In the genomic region with DNA sequence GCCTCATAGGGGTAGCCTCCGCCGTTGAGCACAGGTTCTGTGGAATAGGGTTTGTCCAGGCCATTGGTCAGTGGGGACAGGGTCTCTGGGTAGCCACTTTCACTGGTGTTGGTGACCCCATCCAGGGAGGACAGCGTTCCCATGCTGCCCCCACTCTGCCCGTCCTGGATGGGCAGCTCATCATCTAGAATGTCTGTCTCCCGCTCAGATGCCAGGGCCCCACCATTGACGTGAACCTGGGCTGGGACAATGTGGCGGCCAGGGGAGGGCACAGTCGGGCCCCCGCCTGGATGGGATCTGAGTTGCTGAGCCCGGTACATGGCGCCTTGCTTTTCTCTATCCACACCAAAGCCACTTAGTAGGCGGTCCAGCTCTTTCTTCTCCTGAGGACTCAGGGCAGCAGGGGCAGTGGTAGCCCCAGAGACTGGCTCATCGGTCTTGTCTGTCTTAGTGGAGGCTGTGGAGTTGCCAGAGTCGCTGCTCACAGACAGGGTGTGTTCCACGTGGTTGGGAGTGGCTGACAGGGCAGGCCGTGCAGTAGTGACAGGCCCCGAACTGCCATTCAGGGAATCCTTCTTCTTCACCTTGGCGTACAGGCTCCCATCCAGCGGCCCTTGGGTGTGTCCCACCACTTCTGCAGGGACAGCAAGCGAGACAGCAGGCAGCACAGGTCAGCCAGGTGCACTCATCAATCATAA, we compare ENCODE assay signal across 21 mouse cellular contexts.
DNase-seq lines count a peak whose midpoint lies in the region; ATAC-seq and TF ChIP-seq lines count a peak whose summit lies in the region.
"Had no signal": no experiment of that assay in that cellular context is flagged by ENCODE, and none has a peak within 500 bp of the region (broad histone marks: within the 10 kb centered on the region; RNA-seq: fewer than 3 reads in every experiment).

No protein-coding gene starts in this region.

- H3K27ac ChIP-seq in heart, embryonic 10.5 days, result 0 out of 2 replicates have a peak overlapping the region, but pooled peaks have one; percentile 43
- peak overlapping the region; percentile 26; the same call in 1 of the 2 replicates for H3K27ac ChIP-seq in lung, postnatal 0 days (ENCODE audit: low read length)
- peak overlapping the region; percentile 54; the same call in 1 of the 2 replicates for H3K27ac ChIP-seq in olfactory bulb, adult 2 months (ENCODE audit: insufficient read depth, low read depth, low read length)
- H3K27ac ChIP-seq: embryonic facial prominence, embryonic 15.5 days; forebrain, embryonic 10.5 days; hindbrain, embryonic 12.5 days; hindbrain, postnatal 0 days had no signal

- H3K36me3 ChIP-seq in heart, embryonic 10.5 days, result peaks cover 38% of the 10 kb centered on the region
- peaks cover 51% of the 10 kb centered on the region for H3K36me3 ChIP-seq in lung, postnatal 0 days (ENCODE audit: insufficient read depth, low read length)
- H3K36me3 ChIP-seq: G1E had no signal

- TF ChIP-seq EP300 in lung, postnatal 0 days (IDR thresholded peaks at IDR 0.05), result no peak

- intact Hi-C loops in heart, postnatal 14 days (cut with DNase I), result no loop called here

- DNase-seq in heart, embryonic 10.5 days (ENCODE audit: low spot score), result no peak
- DNase-seq in heart, postnatal 14 days, result no peak
- DNase-seq in lung, postnatal 0 days (ENCODE audit: low spot score), result no peak
- DNase-seq in lung, adult 18-20 months, result no peak
- DNase-seq in ZHBTc4 (ENCODE audit: low read depth, low spot score), result peak; percentile 22
- DNase-seq in natural killer cell, adult 2 months (ENCODE audit: low spot score in 2 of 2), result no peak
- DNase-seq: adrenal gland, postnatal 10 days; cerebellum, adult 11 months; cerebellum, adult 8-10 months; cerebellum, postnatal 14 days; embryo, embryonic 11 days; heart, postnatal 4 days; kidney, adult 11 months had no signal

- TF ChIP-seq POLR2A in olfactory bulb, adult 2 months (IDR thresholded peaks at IDR 0.05; ENCODE audit: insufficient read depth, low read depth, low read length), result no peak

- ATAC-seq in lung, postnatal 0 days, result no peak
- ATAC-seq: forebrain, embryonic 14.5 days; hindbrain, postnatal 0 days had no signal

- TF ChIP-seq CTCF in lung, postnatal 0 days (IDR thresholded peaks at IDR 0.05), result no peak
- no peak for TF ChIP-seq CTCF in olfactory bulb, adult 2 months (IDR thresholded peaks at IDR 0.05; ENCODE audit: insufficient read depth, low read depth, low read length)

- no peak overlapping the region for H3K9ac ChIP-seq in lung, postnatal 0 days (replicated peaks; ENCODE audit: low read depth)
- H3K9ac ChIP-seq: embryonic facial prominence, embryonic 15.5 days; hindbrain, embryonic 12.5 days had no signal

- no peak overlapping the region for H3K4me3 ChIP-seq in heart, embryonic 10.5 days
- H3K4me3 ChIP-seq in lung, postnatal 0 days (ENCODE audit: low read depth, low read length), result no peak overlapping the region
- no peak overlapping the region for H3K4me3 ChIP-seq in olfactory bulb, adult 2 months (ENCODE audit: insufficient read depth, low read depth, low read length)
- H3K4me3 ChIP-seq: embryonic facial prominence, embryonic 15.5 days; erythroblast, embryonic 14.5 days; forebrain, embryonic 10.5 days; hindbrain, embryonic 12.5 days had no signal

- no peak overlapping the region for H3K4me2 ChIP-seq in lung, postnatal 0 days (replicated peaks; ENCODE audit: low read depth, low read length)
- H3K4me2 ChIP-seq: embryonic facial prominence, embryonic 15.5 days; hindbrain, embryonic 12.5 days had no signal

- H3K9me3 ChIP-seq in heart, embryonic 10.5 days, result no peaks in the 10 kb centered on the region
- no peaks in the 10 kb centered on the region for H3K9me3 ChIP-seq in lung, postnatal 0 days (ENCODE audit: low read length)
- H3K9me3 ChIP-seq: embryonic facial prominence, embryonic 15.5 days; forebrain, embryonic 10.5 days; G1E; hindbrain, embryonic 12.5 days had no signal

- peaks cover 32% of the 10 kb centered on the region for H3K27me3 ChIP-seq in heart, embryonic 10.5 days (ENCODE audit: insufficient read depth, poor library complexity, severe bottlenecking)
- H3K27me3 ChIP-seq in lung, postnatal 0 days (replicated peaks; ENCODE audit: insufficient read depth, low read length), result no peaks in the 10 kb centered on the region
- H3K27me3 ChIP-seq: embryonic facial prominence, embryonic 15.5 days; hindbrain, embryonic 12.5 days had no signal

- 85% methylated on average over 20 of the region's 20 CpGs for WGBS in heart, embryonic 10.5 days
- 86% methylated on average over 20 of the region's 20 CpGs for WGBS in lung, postnatal 0 days
- WGBS in olfactory bulb, adult 2 months, result 92% methylated on average over 20 of the region's 20 CpGs

- H3K4me1 ChIP-seq in heart, embryonic 10.5 days, result peaks cover 92% of the 10 kb centered on the region
- H3K4me1 ChIP-seq in lung, postnatal 0 days (ENCODE audit: insufficient read depth, low read depth, low read length), result peaks cover 45% of the 10 kb centered on the region
- peaks cover 73% of the 10 kb centered on the region for H3K4me1 ChIP-seq in olfactory bulb, adult 2 months (ENCODE audit: control insufficient read depth, insufficient read depth, low read length)
